Mouse (Mus musculus) kidney, postnatal 25 days (tissue): Measurements from ENCODE around the gene Sox18.
A peak's percentile ranks its signal among the peaks of the same experiment; 100 is the strongest.

Source experiments
- DNase-seq, 2 experiments: peaks; one replicate each; pipeline ENCODE4 v3.0.0; 2021; ENCODE audit warnings: mixed read lengths in 2 of 2

Sox18 gene

DNA sequence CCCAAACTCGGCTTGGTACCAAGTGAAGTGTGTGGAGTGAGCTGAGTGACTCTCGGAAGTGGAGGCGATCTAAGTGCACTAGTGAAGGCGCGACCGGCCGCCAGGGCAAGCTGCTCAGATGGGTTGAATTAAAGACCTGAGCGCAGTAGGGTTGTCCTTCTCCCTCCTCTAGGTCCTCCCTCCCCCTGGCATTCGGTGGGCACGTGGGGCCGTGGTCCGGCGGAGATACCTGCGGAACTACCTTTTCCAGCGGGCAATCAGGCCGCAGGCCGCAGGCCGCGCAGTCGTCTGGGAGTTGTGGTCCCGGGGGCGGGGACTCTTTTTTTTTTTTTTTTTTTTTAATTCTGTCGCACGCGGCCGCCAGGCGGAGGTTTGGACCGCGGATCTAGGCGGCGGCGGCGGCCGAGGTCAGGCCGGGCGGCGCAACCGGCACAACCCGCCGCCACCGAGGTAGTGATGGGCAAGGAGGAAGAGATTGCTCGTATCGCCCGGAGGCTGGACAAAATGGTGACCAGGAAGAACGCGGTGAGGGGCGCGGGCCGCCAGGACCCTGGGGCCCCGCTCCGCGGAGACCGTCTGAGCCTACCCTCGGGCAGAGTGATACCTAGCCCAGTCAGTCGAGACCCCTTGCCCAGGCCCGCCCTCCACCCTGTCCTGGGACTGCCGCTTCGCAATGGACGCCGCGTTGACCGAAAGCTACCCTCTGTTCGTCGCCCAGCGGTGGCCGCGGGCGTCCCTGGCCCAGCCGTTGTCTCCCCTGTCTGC lies 8.7 kb upstream of the Sox18 start, which contains the start of gene Tcea2:
Gene Tcea2 (plus strand): TSS at position 360 of the 765 bp plus-strand sequence.
- DNase-seq, result peak; percentile 70 to 92

DNA sequence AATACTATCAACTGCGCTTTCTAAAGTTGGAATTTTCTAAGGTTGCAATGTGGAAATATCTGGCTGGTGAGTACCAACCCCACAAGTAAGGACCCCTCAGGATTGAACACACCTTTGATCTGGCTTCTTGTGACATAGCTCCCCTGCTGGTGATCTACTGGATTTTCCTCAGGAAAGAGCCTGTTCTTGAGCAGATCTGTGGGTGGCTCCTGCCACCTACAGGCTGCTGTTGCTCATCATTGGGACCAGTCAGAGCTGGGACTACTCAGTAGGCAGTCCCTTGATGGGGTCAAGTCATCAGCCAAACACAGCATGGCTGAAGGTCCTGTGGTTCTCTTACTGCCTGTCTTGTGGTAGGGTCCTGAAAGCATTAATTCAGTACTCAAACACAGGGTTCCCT lies 7.3 kb upstream of the Sox18 start:
- peak; percentile 84 to 89 for DNase-seq

DNA sequence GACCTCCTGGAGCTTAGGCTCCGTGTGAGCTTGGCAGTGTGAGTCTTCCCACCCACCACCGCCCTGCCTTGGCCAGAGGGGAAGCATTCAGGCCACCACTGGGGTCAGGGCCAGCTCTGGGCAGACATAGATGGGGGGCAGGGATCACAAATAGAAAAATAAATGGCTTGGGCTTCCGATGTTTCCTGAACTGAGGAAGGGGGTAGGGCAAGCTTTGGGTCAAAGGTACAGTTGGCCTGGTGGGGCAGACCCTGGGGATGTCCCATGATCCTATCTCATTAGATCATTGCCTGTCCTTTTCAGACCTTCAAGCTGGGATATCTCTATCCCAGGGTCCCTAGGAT lies 6.3 kb upstream of the Sox18 start:
- DNase-seq, result peak; percentile 57 to 80

DNA sequence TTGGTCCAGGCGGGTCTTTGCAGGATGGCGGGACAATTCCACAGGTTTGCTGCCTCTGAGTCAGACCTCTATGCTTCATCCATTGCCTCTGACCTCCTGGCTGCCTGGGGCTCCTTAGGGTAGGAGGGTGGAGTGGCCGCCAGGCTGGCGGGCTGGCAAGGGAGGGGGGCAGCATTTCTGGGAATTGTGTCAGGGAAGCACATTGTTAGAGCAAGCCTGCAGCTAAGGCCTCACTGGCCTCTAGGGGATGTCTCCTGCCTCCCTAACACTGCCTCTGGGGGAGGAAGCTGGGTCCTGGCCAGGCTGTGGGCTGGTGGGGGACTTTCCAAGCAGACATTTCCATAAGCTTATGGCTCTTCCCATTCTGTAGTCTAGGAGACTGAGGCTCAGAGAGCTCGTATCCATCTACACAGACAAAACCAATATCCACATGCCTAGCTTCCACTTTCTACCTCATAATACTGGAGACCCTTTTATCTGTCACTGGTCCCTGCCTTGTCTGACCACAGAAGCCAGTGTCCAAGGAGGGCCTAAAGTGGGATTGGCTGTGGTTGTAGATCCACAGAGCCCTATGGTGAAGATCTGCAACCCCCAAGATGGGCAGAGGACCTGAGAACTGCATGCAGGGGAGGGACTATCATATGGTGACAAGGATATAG lies 5.8 kb upstream of the Sox18 start:
- DNase-seq, result peak; percentile 59 to 86

DNA sequence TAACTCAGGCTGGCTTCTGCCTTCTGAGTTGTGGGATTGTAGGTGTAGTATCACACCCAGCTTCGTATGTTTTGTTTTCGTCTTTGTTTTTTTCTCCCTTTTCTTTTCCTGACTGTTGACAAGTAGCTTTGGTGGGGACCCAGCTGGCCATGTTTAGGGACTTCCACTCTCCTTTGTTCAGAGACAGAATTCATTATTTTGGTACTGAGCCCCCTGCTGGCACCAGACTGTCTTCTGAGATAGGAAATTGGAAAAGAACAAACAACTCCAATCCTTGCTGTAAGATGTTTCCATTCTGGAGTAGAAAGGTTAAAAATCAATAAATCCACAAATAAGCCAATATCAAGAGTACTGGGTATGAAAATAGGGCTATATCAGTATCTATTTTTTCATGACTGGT lies 5.0 kb upstream of the Sox18 start:
- peak; percentile 49 to 57 for DNase-seq

DNA sequence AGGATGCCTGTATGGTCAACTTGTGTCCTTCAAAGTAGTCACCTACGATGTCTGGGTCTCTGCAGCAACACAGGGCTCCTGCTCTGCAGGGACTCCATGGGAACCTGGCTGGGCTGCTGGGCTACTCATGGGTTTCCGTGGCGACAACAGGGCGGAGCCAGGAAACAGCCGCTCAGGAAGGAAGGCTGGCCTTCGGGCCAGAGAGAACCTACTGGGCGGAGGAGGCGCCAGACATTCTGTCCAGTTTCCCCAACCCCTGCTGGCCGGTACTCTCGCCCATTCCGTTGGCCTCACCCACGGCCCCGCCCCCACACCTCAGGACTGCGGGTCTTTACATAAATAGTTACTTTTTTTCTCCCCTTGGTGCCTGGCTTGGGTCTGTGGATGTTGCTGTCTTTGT lies 4.0 kb upstream of the Sox18 start:
- DNase-seq, result peak; percentile 84 to 94

DNA sequence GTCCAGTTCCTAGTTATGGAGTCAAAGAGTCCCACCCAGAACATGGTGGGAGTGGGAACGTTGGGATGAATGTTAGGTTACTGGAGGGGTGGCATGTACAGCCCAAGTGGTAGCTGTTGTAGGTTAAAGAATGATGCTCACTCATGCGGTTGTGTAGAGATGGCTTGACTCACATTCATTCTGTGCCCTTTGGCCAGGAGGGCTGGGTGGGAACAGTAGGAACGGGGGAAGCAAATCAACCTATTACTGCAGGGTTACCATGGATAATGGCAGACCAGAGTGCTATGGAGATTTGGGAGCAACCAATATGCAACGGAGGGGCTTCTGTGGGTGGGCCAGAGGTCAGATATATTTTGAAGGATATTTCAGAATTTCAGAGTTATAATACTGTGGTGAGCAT lies 3.5 kb upstream of the Sox18 start:
- DNase-seq, result peak in 1 of 2 experiments; percentile 19

DNA sequence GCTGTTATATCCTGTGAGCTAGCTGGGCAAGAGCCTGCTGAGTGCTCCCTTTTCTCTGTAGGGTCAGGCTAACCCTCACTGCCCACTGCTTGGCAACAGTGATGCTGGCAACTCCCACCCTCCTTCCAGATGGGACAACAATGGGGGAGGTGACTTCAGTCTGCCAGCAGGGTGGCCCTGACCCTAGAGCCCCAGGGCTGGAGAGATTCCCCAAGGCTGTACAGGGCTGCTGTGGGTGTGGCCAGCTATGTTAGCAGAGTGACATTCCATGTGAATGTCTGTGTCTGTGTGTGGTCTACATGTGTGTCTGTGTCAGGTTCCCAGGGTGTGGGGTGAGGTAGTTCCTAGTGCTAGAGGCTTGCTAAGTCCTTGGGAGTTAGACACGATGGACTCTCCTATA lies 2.1 kb upstream of the Sox18 start:
- peak in 1 of 2 experiments; percentile 48 for DNase-seq

DNA sequence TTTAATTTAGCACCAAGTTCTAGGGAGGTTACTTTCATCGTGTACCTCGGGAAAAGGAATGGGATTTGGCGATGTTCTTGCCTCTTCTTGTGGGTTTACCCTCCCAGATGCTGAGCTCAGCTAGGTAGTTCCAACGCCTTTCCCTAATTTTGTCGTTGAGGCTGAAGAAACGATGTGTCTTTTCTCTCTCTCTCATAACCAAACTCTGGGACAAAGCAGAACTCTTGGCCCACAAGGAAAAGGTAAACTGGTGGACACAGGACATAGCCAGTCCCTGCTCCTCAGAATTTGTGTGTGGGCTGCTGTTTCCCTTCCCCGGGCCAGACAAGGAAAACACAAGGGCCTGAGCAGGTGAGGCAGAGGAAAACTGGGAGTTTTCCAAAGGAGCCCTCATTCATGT lies 544 bp upstream of the Sox18 start:
- DNase-seq, result no peak

DNA sequence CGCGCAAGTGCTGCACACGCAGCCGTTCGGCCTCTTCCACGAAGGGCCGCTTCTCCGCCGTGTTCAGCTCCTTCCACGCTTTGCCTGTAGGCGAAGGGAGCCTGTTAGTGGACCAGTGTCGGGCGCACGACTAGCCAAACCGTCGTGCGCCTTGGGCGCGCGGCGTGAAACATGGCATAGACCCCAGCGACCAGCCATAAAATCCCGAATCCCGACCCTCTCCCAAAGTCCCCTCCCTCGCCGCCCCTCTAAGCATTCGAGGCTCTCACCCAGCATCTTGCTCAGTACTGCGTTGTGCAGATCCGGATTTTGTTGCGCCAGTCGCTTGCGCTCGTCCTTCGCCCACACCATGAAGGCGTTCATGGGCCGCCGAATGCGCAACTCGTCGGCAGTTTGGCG lies 528 bp downstream of the Sox18 start:
- DNase-seq, result peak in 1 of 2 experiments; percentile 25

DNA sequence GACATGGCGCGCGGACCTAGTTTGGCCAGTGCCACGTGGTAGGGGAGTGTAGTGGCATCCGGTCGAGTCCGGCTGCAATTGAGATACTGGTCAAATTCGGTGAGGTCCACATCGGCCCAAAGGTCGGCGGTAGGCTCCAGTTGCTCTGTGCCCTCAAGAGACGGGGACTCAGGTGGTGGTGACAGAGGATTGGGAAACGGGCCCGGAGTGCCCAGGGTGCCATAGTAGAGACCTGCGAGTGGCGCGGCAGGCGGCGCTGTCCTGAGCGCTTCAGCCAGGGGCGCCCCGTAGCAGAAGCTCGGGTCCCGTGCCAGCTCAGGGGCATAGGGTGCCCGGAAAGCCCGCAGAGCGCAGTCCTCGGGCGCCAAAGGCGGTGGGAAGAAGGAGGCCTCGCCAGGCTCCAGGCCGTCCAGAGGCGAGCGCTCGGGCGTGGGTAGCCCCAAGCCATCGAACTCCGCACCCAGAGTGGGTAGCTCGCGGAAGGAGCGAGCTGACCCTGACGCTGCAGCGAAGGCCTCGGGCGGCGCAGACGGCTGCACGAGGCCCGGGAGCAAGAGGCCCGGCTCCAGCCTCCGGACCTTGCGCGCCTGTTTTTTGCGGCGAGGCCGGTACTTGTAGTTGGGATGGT lies 1.0 kb downstream of the Sox18 start:
- DNase-seq, result peak; percentile 35 to 52

DNA sequence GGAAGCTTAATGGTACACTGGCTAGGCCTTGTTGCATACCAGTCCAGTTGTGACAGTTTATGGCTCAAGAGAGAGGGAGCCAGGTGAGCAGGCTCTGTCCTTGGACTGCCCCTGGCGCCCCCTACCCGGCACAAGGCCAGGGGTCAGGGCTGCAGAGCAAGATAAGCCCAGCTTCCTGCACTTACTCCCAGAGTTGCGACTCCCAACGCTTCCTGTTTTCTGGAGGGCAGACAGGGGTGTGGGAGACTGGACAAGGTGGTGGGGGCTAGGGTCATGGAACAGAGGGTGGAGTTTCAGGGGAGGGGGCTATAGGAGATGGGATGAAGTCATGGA lies 8.2 kb downstream of the Sox18 start:
- DNase-seq, result peak; percentile 70 to 90

DNA sequence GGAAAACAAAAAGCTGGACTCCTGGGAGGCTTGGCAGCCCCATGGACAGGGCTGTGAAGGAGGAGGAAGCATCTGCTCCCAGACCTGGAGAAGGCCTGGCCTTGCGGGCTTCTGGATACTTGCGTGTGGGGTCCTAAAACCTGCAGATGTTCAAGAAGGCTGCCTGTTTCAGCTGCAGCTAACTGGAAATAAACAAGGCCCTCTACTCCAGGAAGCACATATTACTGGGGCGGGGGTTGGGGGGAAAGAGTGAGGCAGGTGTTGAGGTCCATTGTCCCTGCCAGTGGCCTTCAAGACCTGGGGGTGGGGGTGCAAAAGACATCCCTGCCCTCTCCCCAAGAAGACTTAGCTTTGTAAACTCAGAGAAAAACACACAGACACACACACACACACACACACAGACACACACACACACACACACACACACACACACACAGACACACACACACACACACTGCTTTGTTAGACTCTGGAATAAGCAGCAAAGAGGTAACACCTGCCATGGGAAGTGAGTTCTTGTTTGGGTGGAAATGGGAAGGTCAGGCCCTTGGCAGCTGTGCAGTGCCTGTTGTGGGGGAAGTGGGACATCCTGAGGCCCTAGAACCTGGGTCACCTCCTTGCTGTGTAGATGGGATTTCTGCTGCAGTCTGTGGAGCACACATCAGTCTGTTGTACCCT lies 8.7 kb downstream of the Sox18 start:
- peak; percentile 58 to 83 for DNase-seq

DNA sequence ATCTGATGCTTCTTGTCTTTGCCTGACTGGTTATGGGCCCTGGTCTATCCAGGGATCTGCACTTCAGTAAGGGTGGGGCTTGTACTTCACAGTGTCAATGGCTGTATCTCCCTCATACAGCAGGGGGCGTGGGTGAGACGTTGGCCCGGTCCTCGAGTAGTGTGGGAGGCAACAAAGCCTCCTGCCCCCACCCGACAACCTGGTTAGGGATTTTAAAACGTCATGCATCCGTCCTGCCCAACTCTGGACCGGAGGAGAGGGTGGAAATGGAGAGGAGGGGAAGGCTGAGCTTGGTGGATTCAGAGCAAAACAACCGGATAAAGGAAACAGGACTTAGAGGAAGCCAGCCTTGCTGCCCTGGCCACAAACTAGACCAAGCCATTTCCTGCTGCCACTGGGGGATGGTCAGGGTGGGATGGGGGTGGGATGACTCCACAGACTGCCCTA lies 11.8 kb downstream of the Sox18 start:
- DNase-seq, result peak; percentile 91 to 92

DNA sequence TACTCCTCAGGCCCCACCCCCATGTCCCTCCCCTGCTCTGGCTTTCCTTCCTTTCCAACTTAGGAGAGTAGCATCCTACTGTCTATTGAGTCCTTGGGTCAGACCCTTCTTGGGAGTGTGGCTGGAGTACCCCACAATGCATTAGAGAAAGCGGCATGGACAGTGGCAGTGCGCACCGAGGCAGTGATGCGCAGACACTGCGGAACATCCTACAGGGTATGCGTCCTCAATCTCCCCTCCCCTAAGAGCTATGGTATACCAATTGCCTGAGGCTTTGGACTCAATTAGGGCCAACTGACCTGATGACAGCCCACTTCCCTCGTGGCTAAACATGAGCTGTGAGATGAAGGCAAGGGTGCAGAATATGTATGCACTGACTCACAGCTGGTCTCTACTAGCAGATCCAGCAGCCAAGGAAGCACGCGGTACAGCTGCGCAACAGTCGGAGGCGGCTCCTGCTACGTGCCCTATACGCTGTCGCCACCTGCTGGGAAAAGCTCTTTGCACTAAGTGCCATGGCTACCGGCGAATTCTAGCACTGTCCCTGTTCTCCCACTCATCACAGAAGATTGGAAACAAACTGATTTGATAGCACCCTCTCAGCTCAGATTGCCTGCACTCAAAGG lies 12.4 kb downstream of the Sox18 start:
- DNase-seq, result peak; percentile 79 to 83

DNA sequence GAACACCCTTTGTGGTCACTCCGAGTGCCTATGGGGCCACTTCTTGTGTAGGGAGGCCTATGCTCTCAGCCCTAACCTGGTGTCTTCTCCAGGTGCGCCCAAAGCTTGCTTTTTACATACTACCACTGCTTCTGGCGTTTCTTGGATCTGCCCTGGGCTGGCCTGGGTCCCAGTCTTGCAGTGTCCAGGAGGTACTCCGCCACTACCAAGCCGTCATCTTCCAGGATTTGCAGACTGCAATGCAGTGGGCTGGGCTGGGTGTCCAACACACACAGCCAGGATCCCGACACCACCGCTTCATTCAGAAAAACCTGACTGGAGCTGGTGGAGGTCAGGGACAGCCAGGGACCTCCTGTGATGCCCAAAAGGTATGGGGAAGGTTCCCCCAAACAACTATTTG lies 12.9 kb downstream of the Sox18 start:
- DNase-seq, result no peak

DNA sequence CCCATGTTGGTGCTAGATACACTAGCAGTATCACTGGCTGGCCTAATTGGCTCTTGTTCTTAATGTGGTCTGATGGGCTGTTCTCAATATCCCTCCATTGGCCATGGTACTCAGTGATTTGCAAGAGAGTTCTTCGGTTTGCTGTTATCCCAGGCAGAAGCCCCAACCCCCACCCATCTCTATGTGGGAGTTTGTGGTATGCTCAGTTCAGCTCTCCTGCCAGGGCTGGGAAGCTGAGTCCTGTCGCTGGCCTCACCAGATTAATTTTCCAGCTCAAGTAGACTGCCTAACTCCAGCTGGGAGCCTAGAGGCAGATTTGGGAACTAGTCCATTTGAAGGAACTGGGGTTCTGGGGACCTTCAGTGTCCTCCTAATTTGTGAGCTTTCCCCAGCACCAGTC lies 14.0 kb downstream of the Sox18 start:
- no peak for DNase-seq

DNA sequence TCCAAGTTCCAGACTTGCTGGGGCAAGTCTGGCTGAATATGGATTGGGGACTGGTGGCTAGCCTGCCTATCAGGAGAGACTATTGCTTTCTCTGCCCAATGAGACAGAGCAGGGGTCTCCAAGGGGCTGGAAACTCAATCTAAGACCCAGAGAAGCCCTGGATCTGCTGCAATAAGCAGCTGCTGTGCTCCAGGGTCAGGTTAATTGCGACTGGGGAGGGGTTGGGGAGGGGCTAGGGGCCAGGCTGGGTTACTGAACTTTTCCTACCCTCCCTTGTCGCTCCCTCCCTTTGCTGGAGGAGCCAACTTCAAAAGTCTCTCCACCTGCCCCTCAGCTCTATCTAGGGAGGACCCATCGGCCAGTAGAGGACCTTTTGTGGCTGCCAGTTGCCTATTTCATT lies 14.7 kb downstream of the Sox18 start, which contains the start of gene Gm29797:
Gene Gm29797 (plus strand): TSS at position 301 of the 400 bp plus-strand sequence.
- DNase-seq, result no peak

DNA sequence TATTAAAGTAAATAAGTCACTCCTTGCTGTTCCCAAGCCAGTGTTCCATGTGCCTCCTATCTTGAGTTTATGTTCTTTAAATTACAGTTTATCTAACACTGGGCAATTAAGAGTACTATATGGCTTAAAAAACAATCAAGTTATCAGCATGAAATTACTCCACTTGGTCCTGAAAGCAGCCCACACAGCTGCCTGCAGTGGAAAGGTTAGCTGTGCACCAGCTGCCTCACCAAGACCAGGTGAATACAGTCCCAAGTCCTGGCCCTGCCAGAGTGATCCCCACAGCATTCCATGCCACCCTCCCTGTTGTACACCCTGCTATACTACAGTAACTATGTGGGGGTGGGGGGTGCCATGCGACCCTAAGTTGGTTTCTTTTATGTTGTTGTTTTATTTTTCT lies 17.9 kb downstream of the Sox18 start:
- DNase-seq, result no peak

DNA sequence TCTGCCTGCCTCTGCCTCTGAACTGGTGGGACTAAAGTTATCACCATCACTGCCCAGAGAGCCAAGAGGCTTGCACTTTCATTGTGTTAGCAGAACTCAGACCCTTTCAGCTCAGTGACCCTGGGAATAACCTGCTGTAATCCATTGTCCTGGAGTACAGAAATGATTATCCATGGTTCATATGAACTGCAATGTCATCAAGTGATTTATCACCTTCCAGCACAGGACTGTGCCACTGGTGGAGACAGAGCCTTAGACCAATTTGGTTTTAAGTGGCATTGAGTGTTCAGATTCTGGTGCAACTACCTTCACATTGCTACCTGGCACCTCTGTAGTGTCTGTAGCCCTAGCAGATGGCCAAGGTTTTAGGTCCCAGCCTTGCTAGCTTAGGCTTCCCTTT lies 18.4 kb downstream of the Sox18 start:
- no peak for DNase-seq

DNA sequence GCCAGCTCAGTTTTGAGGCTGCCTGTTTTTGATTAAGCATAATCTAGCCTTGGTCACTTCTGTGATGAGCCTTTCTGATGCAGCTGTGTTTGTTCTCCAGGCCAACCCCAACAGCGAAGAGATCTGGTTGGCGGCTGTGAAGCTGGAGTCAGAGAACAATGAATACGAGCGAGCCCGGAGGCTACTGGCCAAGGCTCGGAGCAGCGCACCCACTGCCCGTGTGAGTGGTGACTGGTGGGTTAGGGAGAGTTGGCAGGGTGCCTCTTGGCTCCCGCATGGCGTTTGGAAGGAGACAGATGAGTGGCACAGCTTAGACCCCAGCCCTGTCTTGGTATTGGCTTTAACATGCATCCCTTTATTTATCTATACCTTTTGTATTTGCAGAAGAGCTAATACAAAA lies 22.5 kb downstream of the Sox18 start:
- no peak for DNase-seq

DNA sequence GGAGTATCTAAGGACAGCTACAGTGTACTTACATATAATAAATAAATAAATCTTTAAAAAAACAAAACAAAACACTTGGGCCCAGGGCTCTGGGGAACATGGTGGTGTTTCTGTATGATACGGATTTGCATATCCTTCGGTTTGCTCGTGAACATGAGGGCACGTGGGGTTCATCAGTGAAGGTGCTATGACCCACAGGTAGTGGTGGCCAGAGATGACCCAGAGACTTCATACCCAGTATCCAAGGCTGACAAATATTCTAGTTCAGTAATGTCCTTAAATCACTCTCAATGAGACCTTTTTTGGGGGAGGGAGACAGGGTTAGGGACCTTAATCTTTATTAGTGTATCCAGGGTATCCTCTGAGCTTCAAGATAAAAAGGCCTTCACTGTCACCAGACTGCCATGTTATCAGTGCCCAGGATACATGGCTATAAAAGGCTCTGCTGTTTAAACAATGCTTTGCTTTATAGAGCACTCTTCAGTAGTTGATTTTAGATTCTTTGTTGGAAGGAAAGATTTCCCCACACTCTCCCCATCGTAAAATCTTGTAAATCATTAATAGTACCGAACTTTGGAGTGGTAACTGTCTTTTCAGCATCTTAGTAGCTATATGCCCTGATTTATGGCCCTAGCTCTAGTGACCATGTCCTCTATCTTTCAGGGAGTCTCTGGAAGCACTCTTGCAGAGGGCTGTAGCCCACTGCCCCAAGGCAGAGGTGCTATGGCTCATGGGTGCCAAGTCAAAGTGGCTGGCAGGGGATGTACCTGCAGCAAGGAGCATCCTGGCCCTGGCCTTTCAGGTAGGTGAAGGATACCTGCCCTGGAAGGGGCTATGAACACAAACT lies 24.6 kb downstream of the Sox18 start:
- no peak for DNase-seq
